Mouse (Mus musculus): ENCODE measurements at regions not wholly inside any gene's neighbourhood (a gene's known extent, or its start where the extent isn't known, plus 50 kb on each side); places are given as distances from the start of the nearest gene placed in this dataset.

DNA sequence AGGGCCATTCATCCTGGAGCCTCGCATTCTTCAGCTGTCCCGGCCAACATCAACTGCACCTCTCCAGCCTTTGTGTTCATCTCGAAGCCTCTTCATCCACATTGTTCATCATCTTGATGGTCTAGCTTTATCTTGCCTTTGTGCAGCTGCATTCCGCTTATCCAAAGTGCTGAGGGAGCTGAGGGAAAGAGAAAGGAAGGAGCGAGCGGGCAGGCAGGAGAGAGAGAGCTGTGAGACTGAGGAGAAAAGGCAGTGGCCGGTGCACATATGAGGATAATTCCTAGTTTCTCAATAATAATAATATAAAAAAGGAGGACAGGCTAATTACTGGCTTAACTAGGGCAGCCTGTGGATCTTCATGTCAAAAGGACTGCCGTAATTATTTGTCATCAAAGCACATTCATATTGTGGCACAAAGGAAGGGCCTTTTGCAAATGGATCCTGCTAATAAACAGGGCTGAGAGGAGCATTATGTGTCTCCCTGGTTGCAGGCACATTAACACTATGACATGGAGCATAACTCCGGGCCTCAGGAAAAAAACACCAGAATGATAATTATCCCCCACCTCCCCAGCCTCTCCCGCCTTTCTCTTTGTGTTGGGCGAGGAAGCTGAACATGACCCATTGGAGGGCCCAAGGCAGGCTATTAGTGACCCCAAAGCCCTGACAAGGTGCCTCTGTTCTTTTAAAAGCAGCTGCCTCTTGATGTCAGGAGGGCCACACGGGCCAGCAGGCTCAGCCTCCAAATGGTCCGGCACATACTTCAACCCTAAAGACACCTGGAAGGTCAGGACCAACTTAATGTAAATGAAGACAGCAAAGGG is 751.9 kb downstream of the Bcl11a start:
- DNase-seq (ENCODE audit: low read depth): no peak

DNA sequence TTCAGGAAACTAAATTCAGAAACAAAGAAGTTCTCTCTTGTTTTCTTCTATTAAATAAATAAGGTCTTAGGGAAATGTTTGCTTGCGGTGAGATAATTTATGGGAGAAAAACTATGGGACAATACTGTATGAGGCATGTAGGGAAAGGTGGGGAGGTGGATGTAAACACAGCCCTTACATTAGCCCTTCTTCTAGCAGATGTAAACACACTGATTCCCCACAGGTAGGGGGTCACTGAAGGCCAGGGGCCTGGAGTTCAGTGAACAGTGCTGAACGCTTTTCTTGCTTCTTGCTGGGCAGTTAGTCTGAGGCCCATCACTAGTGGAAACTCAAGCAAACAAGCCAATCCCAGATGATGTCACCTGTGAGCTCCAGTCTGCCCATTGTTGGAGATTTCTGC is 752.6 kb downstream of the Bcl11a start:
- DNase-seq (ENCODE audit: low read depth): no peak

DNA sequence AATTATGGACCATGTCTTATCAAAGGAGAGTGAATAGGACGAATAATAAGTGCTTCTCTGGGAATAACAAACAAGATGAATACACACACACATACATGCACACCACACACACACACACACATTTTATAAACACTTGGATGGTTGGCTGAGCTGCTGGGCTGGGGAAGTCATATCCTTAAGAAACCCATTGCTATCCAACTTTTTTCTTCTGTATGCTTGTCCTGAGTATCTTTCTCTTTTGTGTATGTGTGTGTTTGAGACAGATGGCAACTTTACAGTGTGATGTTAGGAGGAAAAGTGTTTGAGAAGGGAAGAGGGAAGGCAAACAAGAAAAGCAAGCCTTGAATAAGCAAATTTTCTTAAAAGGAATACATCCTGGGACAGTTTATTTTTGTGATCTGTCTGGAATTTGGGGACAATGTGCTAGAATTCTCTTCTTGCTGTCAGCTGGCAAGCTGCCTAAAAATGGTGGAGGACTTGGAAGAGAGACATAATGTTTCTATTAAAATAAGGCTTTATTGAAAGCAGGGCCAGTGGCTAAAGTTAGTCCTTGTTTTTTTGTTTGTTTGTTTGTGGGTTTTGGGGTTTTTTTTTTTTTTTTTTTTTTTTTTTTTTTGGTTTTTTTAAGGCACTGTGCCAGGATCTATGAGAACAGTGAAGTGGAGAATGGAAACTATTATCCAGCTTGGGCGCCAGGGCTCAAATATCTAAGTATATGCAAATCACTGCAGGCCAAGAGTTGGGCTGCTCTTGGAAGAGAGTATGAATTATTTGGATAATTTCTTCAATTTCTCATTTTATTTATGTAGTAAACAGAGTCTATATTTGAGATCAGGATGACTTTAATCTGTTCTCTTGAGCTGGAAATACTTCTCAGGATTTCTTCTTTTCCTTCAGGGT is 766.2 kb downstream of the Bcl11a start:
- DNase-seq (ENCODE audit: low read depth): peak; percentile 3

DNA sequence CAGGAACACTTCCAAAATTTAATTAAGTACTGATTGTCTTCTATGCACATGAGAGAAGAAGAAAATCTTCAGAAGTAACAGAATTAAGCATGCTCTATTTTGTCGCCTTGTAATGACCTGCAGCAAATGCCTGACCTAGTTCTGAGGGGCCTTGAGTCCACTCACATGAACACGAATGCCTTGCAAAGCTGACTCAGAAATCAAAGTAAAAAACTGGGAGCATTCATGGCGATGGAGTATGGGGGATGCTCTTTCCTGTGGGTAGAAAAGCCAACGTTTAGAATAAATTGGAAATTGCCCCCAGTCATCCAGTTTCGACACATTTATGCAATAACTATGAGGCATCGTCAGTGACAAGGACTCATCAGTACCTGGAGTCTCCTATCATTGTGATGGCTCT is 779.1 kb downstream of the Bcl11a start:
- DNase-seq (ENCODE audit: low read depth): no peak

DNA sequence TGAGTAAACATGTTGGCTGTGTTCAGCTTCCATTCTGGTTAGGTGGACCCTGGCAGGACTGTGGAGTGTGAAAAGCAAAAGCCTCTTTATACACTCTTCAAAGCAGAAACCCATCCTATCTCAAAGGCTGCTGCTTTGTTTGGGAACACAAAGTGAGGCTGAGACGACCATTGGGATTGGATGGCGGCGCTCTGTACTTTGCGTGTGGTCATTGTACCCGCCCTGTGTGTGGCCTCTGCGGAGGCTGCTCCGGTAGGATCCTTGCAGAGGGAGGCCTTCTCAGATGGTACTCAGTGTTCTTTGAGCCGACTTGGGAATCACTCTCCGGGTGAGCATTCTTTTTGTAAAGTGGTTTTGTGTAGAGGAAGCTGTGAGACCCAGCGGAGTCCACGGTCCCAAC is 786.8 kb downstream of the Bcl11a start:
- no peak for DNase-seq (ENCODE audit: low read depth)

DNA sequence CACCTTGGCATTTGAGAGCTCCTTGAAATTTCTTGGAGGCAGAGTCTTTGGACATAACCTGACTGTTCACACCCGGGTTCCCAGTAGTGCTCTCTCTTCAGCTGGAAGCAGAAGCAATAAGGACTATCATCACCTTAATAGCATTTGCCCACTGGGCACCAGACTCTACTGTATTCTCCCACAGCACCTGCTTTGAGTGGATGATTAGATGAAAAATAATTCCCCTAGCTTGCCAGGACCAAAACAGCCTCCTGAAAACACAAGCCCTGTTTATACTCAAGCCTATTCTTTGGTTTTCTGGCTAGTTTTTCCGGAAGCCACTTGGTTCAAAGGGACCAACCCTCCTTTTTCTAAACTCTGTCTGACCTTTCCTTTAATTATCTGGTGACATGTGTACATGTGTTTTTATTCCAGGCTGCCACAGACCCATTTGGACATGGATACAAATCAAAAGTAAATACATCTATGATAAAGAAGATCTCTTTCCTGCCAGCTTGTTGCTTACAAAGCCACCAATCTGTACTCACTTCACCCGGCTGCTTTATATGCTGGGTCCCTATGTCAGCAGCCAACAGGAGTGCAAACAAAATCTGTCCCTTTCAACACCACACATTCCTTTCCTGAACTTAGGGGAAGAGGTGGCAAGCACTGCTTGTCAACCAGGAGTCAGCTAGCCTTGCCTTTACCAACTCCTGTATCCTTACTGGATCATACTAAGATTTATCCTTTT is 787.4 kb downstream of the Bcl11a start:
- no peak for DNase-seq (ENCODE audit: low read depth)
